Mouse (Mus musculus): ENCODE results near the gene Ovol1. TPM values are rescaled to one million over a fixed set of nuclear protein-coding genes. Genes with fewer than 3 reads are reported as not detected.

The Ovol1 gene
- 0.02 TPM in 1 of 2 replicates, not detected in the other for polyA plus RNA-seq (2012; rRNA removed)

DNA sequence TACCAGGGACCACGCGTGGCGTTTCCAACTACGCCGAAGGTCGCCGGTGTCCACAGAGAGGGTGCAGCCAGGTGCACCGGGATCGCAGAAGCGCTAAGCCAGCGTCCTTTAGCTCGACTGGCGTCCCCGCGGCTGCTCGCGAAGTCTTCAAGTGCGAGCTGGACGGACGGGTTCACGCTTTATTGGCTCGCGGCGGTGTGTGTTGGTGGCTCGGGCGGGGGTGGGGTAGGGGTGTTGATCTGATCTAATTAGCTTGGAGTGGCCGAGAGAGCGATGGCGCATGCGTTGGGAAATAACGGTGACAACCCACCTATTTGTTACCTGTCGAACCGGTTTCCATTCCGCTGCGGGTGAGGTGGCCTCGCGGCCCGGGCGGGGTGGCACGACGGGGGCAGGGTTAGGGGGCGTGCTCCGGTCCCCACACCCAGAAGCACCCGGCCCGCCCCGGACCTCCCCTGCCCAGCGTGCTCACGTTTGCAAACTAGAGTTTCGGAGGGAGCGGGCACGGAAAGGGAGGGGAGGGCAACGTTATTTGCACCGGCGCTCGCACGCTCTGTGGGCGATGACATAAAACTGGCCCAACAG, at the start of gene Ovol1:
Ovol1 (minus strand) TSS at position 190 of the 585 bp plus-strand sequence.

DNA sequence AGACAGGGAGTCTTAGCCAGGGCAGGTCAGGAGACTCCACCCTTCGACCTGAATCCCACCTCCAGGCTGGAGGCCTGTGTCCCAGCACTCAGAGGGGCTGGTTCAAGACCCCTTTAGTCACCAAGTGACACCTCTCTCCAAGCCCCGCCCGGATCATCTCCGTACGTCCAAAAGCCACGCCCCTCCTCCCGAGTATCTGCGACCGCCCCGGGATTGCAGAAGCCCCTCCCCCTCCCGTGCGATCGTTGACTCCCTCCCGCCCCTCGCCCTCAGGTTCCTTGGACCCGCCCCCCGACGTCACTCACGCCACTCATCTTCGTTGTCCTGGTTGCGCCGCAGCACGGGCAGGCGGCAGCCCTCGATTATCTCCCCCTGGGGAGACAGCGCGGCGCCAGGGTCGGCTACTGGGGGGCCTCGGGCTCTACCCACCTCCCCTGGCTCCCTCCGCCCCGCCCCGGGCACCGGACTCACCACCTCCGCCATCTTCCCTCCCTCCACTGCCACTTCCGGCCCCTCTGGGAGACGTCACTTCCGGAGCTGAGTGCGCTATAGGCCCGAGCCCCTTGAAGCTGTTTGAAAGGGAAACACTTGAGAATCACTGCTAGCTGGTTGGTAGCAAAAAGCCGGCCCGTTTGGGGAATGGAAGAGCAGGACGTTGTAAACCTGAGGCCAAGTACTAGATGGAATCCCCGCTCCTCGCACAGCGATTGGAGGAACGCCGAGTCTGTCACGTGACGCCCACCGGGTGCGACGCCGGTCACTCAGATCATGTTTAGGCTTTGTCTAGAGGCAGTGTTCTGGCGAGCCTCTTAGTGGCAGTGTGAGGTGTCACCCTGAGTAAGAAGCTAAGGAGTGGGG, 49.3 kb upstream of the Ovol1 start, which contains the start of gene Kat5:
Kat5 (minus strand) TSS at position 691 of the 858 bp plus-strand sequence.

DNA sequence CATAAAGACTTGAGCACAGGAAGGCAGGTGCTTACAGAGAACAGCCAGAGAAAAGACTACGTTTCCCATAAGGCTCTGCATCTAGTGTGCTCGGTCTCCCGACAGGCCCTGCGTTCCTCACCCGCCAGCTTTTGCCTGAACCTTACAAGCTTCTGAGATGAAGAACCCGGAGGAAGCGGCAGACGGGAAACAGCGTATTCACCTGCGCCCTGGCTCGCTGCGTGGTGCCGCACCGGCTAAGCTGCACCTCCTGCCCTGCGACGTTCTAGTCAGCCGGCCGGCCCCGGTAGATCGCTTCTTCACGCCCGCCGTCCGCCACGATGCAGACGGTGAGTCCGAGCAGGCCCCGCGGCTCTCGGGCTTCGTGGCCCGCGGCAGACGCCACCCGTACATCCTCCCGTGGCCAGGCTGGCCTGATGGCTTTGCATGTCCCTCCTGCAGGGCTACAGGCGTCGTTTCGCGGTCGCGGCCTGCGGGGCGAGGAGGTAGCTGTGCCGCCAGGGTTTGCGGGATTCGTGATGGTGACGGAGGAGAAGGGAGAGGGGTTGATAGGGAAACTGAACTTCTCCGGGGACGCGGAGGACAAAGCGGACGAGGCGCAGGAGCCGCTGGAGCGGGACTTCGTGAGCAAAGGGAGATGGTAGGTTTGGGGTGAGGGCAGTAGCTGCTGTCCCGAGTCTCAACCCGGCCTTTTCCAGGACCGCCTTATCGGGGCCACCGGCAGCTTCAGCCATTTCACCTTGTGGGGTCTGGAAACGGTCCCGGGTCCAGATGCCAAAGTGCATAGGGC, 41.5 kb upstream of the Ovol1 start, which contains the start of gene Rnaseh2c:
Rnaseh2c (plus strand) TSS at position 122 of the 790 bp plus-strand sequence.

DNA sequence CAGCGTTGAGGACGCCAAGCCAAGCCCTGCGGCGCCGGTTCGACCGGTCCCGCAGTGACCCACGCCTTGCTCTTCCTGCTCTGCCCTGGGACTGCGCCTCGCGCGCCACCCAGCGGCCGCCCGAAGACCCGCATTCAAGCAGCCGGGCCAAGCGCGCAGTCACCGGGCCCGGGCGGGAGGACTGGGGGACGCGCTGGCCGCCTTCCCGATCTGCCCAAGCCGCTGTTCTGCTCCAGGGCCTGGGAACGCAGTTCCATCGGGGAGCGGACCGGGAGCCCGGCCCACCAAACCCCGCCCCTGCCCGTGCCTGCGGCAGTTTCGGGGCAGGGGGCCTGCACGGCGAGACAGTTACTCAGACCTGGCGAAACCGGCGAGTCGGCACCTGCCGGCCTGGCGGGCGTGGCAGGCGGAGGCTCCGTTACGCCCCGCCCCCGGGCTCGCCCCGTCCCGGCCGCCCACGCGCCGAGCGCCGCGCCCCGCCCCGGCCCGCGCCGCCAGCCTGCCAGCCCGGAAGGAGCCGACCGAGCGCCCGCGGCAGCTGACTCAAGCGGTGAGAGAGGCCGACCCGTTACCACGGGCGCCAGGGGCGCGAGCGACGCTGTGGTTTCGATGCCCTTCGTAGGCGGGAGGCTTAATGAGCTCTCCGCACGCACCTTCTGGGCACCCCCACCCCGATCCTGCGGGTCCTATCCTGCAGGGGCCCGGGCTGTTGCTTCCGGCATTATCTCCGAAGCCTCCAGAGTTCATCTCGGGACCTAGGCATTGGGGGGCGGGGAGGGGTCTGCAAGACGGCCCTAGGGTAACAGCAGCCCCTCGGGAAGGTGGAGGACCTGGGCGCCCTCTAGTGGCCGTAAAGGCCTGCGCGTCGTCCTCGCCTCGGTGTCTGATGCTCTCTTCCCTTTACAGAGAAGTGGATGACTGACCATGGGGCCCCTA, 7.4 kb upstream of the Ovol1 start, which contains the start of gene Ap5b1:
Ap5b1 (plus strand) TSS at position 492 of the 936 bp plus-strand sequence.

DNA sequence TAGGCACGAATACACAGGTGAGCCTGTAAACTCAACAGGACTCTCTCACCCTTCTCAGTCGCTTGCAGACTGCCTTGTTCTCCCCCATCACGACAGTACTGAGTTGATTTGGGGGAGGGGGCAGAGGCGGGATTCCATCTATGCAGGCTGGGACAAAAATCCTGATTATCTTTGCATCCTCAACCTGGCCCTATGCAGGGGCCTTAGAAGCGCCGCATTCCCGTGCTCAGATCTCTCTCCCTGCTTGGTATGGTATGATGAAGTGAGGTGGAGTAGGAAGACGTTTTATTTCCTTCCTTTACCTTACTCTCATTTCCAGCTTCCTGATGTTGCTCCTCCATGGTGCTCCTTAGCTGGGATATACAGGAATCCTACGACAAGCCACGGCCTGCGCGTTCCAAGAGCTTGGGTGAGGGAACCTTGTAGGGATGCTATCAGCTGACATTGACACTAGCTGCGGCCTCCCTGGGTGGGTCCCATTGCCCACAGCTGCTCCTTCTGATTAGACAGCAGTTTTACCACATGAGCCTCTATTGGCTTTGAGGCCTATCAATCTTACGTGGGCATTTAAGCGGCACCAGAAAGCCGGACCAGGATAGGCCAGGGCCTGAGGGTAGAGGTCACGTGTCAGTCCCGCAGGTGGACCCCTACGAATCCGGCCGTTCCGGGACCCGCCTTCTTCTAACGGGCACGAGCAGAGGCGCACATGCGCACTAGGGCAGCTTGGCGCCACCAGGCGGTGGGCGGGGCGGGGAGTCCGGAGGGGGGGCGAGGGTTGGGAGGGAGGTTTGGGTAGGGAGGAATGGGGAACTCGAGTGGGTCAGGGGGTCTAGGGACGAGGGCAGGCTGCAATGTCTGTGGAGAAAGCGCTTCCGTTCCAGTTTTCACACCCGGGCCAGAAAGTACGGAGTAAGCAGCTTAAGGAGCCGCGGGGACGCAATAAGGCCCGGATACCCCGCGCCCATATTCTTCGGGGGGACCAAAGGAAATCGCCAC, 50.1 kb downstream of the Ovol1 start, which contains the start of gene Snx32:
Snx32 (minus strand) TSS at position 508 of the 996 bp plus-strand sequence.

DNA sequence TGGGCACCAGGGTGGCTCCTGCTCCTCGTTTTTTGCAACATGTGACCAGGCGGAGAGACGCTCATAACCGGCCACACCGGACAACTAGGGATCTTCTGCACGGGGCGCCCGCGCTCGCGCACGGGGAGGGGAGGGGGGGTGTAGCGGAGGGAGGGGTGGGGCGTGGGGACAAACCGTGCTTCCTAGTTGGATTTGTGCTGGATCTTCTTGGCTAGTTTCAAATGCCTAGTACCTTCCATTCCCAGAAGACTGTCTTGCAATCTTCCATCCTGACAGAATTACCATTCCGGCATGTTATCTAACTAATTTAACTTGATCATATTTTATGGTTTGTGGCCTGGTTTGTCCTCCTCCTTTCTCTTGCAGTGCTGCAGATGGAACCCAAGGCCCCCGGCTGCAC, 56.8 kb downstream of the Ovol1 start, which contains the start of gene 1700020D05Rik:
1700020D05Rik (minus strand) TSS at position 101 of the 400 bp plus-strand sequence.

Other genes with a start within 250 kb of the Ovol1 start
- gene Catsper1, start 224.9 kb downstream of the Ovol1 start, polyA plus RNA-seq (2012; rRNA removed): not detected in 2 replicates
- 0.11 and 0.12 TPM in 2 replicates for gene Cst6, start 211.1 kb downstream of the Ovol1 start, polyA plus RNA-seq (2012; rRNA removed)
- 21.5 and 23.3 TPM in 2 replicates for gene Eif1ad, start 193.9 kb downstream of the Ovol1 start, polyA plus RNA-seq (2012; rRNA removed)
- 133 and 148 TPM in 2 replicates for gene Banf1, start 193.5 kb downstream of the Ovol1 start, polyA plus RNA-seq (2012; rRNA removed)
- gene Sart1, start 171.9 kb downstream of the Ovol1 start, polyA plus RNA-seq (2012; rRNA removed): 23.3 and 24.9 TPM in 2 replicates
- 0.01 and 0.09 TPM in 2 replicates for gene Tsga10ip, start 158.1 kb downstream of the Ovol1 start, polyA plus RNA-seq (2012; rRNA removed)
- 68.6 and 80.7 TPM in 2 replicates for gene Drap1, start 135.7 kb downstream of the Ovol1 start, polyA plus RNA-seq (2012; rRNA removed)
- 13.6 and 16.4 TPM in 2 replicates for gene AI837181, start 135.5 kb downstream of the Ovol1 start, polyA plus RNA-seq (2012; rRNA removed)
- 0.01 TPM in 1 of 2 replicates, not detected in the other for gene Fosl1, start 113.1 kb downstream of the Ovol1 start, polyA plus RNA-seq (2012; rRNA removed)
- 1.2 and 1.4 TPM in 2 replicates for gene Ccdc85b, start 102.8 kb downstream of the Ovol1 start, polyA plus RNA-seq (2012; rRNA removed)
- 23.0 and 23.8 TPM in 2 replicates for gene Fibp, start 100.0 kb downstream of the Ovol1 start, polyA plus RNA-seq (2012; rRNA removed)
- 0.06 and 0.07 TPM in 2 replicates for gene Ctsw, start 92.1 kb downstream of the Ovol1 start, polyA plus RNA-seq (2012; rRNA removed)
- 10.5 and 10.6 TPM in 2 replicates for gene Efemp2, start 86.7 kb downstream of the Ovol1 start, polyA plus RNA-seq (2012; rRNA removed)
- gene Mus81, start 72.2 kb downstream of the Ovol1 start, polyA plus RNA-seq (2012; rRNA removed): 11.9 and 12.6 TPM in 2 replicates
- 433 and 538 TPM in 2 replicates for gene Cfl1, start 70.2 kb downstream of the Ovol1 start, polyA plus RNA-seq (2012; rRNA removed)
- 0.45 and 0.81 TPM in 2 replicates for gene 1700020D05Rik, start 56.9 kb downstream of the Ovol1 start, polyA plus RNA-seq (2012; rRNA removed)
- gene Snx32, start 50.1 kb downstream of the Ovol1 start, polyA plus RNA-seq (2012; rRNA removed): 6.9 and 8.5 TPM in 2 replicates
- 0.88 and 1.3 TPM in 2 replicates for gene Ap5b1, start 7.4 kb upstream of the Ovol1 start, polyA plus RNA-seq (2012; rRNA removed)
- 77.3 and 81.5 TPM in 2 replicates for gene Rnaseh2c, start 41.2 kb upstream of the Ovol1 start, polyA plus RNA-seq (2012; rRNA removed)
- gene Kat5, start 49.6 kb upstream of the Ovol1 start, polyA plus RNA-seq (2012; rRNA removed): 29.8 and 30.0 TPM in 2 replicates
- 12.2 and 17.0 TPM in 2 replicates for gene Rela, start 76.8 kb upstream of the Ovol1 start, polyA plus RNA-seq (2012; rRNA removed)
- gene Sipa1, start 103.1 kb upstream of the Ovol1 start, polyA plus RNA-seq (2012; rRNA removed): 23.2 and 25.6 TPM in 2 replicates
- 11.5 and 13.8 TPM in 2 replicates for gene Map3k11, start 128.1 kb upstream of the Ovol1 start, polyA plus RNA-seq (2012; rRNA removed)
- 14.3 and 19.3 TPM in 2 replicates for gene Pcnx3, start 128.3 kb upstream of the Ovol1 start, polyA plus RNA-seq (2012; rRNA removed)
- 0.05 TPM in 1 of 2 replicates, not detected in the other for gene Kcnk7, start 143.7 kb upstream of the Ovol1 start, polyA plus RNA-seq (2012; rRNA removed)
- 90.4 and 95.1 TPM in 2 replicates for gene Ehbp1l1, start 165.7 kb upstream of the Ovol1 start, polyA plus RNA-seq (2012; rRNA removed)
- gene Fam89b, start 169.0 kb upstream of the Ovol1 start, polyA plus RNA-seq (2012; rRNA removed): 34.2 and 40.2 TPM in 2 replicates
- 1.6 and 3.2 TPM in 2 replicates for gene Ltbp3, start 180.3 kb upstream of the Ovol1 start, polyA plus RNA-seq (2012; rRNA removed)
- 23.6 TPM in 2 replicates for gene Scyl1, start 210.8 kb upstream of the Ovol1 start, polyA plus RNA-seq (2012; rRNA removed)